Mouse (Mus musculus) A20 (cell line): ENCODE data around the gene Urb1.

Experiments used
- DNase-seq: peaks from one replicate; pipeline ENCODE4 v3.0.0-alpha.2; 2011; ENCODE audit warnings: low read depth, low spot score

Urb1 gene

DNA sequence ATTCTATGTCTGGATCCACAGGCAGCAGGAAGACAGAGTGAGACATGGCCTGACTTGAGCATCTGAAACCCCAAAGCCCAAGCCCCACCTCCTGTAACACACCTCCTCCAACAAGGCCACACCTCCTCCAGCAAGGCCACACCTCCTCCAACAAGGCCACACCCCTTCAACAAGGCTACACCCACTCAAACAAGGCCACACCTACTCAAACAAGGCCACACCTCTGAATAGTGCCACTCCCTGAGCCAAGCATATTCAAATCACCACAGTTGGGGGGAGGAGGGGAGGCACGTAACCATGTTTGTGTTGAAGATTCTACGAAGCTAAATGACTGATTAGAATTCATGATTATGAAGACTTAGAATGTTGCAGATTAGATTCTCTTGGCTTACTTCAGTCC lies 108.7 kb downstream of the Urb1 start:
- DNase-seq, result peak; percentile 26
